Mouse (Mus musculus) C2C12 (cell line): ENCODE results near the gene Crygd.

Experiments
- CEBPB ChIP-seq: IDR thresholded peaks from one replicate; pipeline ENCODE4 v1.6.1; 2011; ENCODE audit warnings: low read depth, mild to moderate bottlenecking, control low read depth, moderate library complexity
- CTCF ChIP-seq: IDR thresholded peaks from one replicate; pipeline ENCODE4 v1.5.1; 2011; ENCODE audit not compliant: control insufficient read depth, insufficient read depth, insufficient read length
- FOSL1 ChIP-seq: IDR thresholded peaks from one replicate; pipeline ENCODE4 v1.8.0; 2011; ENCODE audit warnings: mild to moderate bottlenecking, low read length; ENCODE audit not compliant: poor library complexity, insufficient read depth, severe bottlenecking
- MAX ChIP-seq: IDR thresholded peaks from one replicate; pipeline ENCODE4 v1.6.1; 2011; ENCODE audit warnings: mild to moderate bottlenecking, control low read depth
- MYOG ChIP-seq: IDR thresholded peaks from one replicate; pipeline ENCODE4 v1.6.1; 2011; ENCODE audit not compliant: control insufficient read depth, insufficient read length; ENCODE audit errors: extremely low read depth
- USF1 ChIP-seq: IDR thresholded peaks from one replicate; pipeline ENCODE4 v1.6.1; 2011; ENCODE audit warnings: low read depth, mild to moderate bottlenecking, control low read depth, moderate library complexity

DNA sequence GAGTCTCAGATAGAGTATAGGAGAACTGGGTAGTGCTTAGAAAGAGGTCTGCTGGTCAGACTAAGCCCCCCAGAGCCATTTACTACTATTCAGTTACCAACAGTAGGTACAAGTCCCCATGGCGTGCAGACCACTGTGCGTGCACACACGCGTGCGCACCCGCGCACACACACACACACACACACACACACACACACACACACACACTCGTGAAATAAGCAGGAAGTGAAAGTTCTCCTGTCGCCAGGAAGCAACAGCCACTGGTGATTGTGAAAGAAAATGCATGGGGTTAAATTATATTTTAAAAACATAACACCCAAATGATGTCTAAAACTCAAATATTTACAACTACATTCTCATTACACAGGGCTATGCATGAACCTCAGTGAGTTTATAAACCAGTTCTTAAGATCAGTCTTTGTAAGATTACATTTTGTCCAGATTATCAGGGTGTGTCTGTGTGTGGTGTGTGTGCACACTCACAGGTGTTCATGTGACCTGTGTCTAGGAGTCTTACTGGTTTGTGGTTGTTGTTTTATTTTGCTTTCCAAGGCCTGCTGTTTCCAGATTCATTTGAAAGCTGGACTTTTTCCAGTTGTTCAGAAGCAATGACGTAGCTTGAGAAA is 44.5 kb upstream of the Crygd start:
- TF ChIP-seq USF1: no peak
- TF ChIP-seq CTCF: no peak
- no peak for TF ChIP-seq MYOG
- TF ChIP-seq MAX: no peak
- no peak for TF ChIP-seq FOSL1
- TF ChIP-seq CEBPB: no peak
